Mouse (Mus musculus) heart, postnatal 0 days (tissue): ENCODE results near the gene Fmn2. TPM values are rescaled to one million over a fixed set of nuclear protein-coding genes. Genes with fewer than 3 reads are reported as not detected.
A peak's percentile ranks its signal among the peaks of the same experiment; 100 is the strongest.

Experiments
- ATAC-seq: fragments of 200-750 bp; cut with Nextera tagmentation; 2 replicates; pipeline ENCODE4 v1.8.0; 2017; ENCODE audit warnings: low read depth, moderate number of reproducible peaks, moderate library complexity; ENCODE audit not compliant: insufficient read depth
- DNase-seq: peaks from one replicate; pipeline ENCODE4 v3.0.0-alpha.2; 2016; ENCODE audit warnings: low spot score
- H3K27ac ChIP-seq: fragments of 300-500 bp; sonication (generic); 2 replicates; pipeline ENCODE4 v1.5.1; 2014; ENCODE audit warnings: low read depth, mild to moderate bottlenecking
- H3K27me3 ChIP-seq: fragments of 300-500 bp; sonication (generic); 2 replicates; pipeline ENCODE4 v1.6.1; 2014; ENCODE audit warnings: low read length, mixed read lengths; ENCODE audit not compliant: control insufficient read depth, insufficient read depth
- H3K36me3 ChIP-seq: fragments of 300-500 bp; sonication (generic); replicated peaks from 2 replicates; pipeline ENCODE4 v1.6.1; 2014; ENCODE audit warnings: low read length, mixed read lengths; ENCODE audit not compliant: control insufficient read depth, insufficient read depth
- H3K4me1 ChIP-seq: fragments of 300-500 bp; sonication (generic); 2 replicates; pipeline ENCODE4 v1.6.1; 2014; ENCODE audit warnings: antibody characterized with exemption; ENCODE audit not compliant: control insufficient read depth, insufficient read depth
- H3K4me2 ChIP-seq: fragments of 300-500 bp; sonication (generic); 2 replicates; pipeline ENCODE4 v1.6.1; 2014; ENCODE audit warnings: low read depth, mild to moderate bottlenecking, low read length, moderate library complexity
- H3K4me3 ChIP-seq: fragments of 300-500 bp; sonication (generic); 2 replicates; pipeline ENCODE4 v1.5.1; 2014; ENCODE audit warnings: low read depth, low read length
- H3K9ac ChIP-seq: fragments of 300-500 bp; sonication (generic); replicated peaks from 2 replicates; pipeline ENCODE4 v1.6.1; 2014; ENCODE audit warnings: low read depth, low read length, mixed read lengths
- H3K9me3 ChIP-seq: fragments of 300-500 bp; sonication (generic); replicated peaks from 2 replicates; pipeline ENCODE4 v1.6.1; 2016; ENCODE audit warnings: low read length; ENCODE audit not compliant: control insufficient read depth
- CTCF ChIP-seq: IDR thresholded peaks from 2 replicates; pipeline ENCODE4 v1.5.1; 2016; ENCODE audit warnings: antibody characterized with exemption, control low read depth, low read depth
- EP300 ChIP-seq: IDR thresholded peaks from 2 replicates; pipeline ENCODE4 v1.6.1; 2016; ENCODE audit warnings: antibody characterized with exemption, low read depth
- WGBS: fragments of 180-500 bp; shearing (Covaris S2); extraction: QIAGEN DNeasy Blood & Tissue Kit; methylation state at CpG from one replicate; pipeline ENCODE4 v1.1.7; 2014; 5-methylcytosine and 5-hydroxymethylcytosine counted together
- polyA plus RNA-seq: library from polyadenylated mRNA; unstranded; fragments of >200 nt; fragmentation: Nextera tagmentation; extraction: Ambion mirVana; gene quantifications from 2 replicates; pipeline ENCODE4 v1.2.1, GENCODE M21; 2015
- total RNA-seq: library from RNA; depleted of rRNA; stranded (reverse); fragments of >200 nt; gene quantifications from 2 replicates; pipeline ENCODE4 v1.2.3, GENCODE M21; 2014; ENCODE audit warnings: low replicate concordance

Gene Fmn2
- total and polyA plus RNA-seq, 2 experiments from 2014 or later: 0.07 TPM; not detected in 1

DNA sequence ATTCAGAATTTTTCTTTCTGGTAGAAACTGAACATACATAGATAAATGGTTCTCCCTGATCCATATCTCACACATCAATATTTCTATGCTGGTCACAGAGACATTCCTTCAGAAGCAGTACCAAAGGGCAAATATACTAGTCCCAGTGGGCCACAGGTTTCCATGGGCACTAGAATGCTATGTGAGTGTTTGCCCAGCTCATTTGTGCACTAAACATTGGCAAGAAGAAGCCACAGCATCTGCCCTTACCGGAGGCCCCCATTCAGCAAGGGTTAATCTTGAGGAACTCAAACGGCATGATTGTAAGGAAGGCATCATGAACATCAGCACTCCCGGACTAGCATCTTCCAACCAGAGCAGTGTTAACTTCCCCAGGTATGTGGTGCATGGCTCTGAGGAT, 35.9 kb downstream of the Fmn2 start:
- H3K9me3 ChIP-seq: no peaks in the 10 kb centered on the region
- H3K4me2 ChIP-seq: no peak overlapping the region
- TF ChIP-seq CTCF (no peak), EP300 (no peak)
- no peak overlapping the region for H3K9ac ChIP-seq
- no peaks in the 10 kb centered on the region for H3K4me1 ChIP-seq
- DNase-seq (no peak), ATAC-seq (no peak)
- H3K27me3 ChIP-seq: no peaks in the 10 kb centered on the region
- no peak overlapping the region for H3K27ac ChIP-seq
- WGBS: 70% methylated on average over 3 of the region's 3 CpGs
- no peak overlapping the region for H3K4me3 ChIP-seq
- H3K36me3 ChIP-seq: no peaks in the 10 kb centered on the region

DNA sequence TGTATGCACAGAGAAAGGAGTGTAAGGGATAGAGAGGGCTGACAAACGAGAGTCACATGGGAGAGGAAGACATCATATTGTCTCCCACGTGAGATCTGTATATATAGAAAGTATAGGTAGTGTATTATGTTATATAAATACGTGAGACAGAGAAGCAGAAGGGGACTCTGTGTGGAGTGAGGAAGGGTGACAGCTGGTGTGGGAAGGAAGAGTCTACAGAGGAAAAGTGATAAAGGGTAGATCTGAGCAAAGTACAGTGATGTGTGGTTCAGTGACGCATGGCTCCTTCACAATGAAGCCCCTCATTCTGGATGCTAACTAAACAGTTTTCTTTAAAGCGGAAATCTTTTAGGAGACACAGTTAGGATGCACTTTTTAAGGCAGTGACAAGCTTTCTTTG, 46.7 kb downstream of the Fmn2 start:
- Histone ChIP-seq H3K9me3 (no peaks in the 10 kb centered on the region), H3K4me1 (no peaks in the 10 kb centered on the region), H3K4me2 (no peak overlapping the region), H3K36me3 (no peaks in the 10 kb centered on the region), H3K9ac (no peak overlapping the region), H3K27me3 (no peaks in the 10 kb centered on the region), H3K4me3 (no peak overlapping the region), H3K27ac (no peak overlapping the region)
- DNase-seq: no peak
- TF ChIP-seq EP300 (no peak), CTCF (no peak)
- no peak for ATAC-seq
- 76% methylated on average over 5 of the region's 5 CpGs for WGBS

DNA sequence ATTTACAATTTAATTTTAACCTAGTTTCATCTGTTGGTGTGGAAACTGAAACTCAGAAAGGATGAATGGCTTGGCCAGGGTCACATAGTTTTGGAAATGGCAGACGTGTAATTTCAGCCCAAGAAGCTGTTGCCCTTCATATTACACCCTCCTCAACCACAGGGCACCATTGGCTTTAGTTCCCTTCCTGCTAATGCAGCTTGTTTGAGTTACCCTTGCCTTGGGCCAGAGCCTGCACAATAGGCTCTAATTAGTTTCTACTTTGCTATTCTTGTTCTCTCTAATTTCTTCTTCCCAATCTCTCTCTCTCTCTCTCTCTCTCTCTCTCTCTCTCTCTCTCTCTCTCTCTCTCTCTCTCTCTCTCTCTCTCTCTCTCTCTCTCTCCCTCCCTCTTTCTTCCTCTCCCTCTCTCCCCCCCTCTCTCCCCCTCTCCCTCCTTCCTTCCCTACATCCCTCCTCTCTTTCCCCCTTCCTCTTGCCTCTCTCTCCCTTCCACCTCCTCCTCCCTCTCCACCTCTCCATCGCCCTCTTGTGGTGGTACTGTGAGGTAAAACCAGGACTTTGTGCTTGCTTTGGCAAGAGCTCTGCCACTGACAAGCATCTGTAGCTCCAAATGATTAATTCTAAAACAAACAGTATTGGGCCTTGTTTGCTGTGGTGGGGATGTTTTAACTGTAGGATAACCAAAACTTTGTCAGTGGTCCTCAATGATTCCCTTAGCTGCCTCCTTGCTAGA, 51.8 kb downstream of the Fmn2 start:
- ATAC-seq: no peak

DNA sequence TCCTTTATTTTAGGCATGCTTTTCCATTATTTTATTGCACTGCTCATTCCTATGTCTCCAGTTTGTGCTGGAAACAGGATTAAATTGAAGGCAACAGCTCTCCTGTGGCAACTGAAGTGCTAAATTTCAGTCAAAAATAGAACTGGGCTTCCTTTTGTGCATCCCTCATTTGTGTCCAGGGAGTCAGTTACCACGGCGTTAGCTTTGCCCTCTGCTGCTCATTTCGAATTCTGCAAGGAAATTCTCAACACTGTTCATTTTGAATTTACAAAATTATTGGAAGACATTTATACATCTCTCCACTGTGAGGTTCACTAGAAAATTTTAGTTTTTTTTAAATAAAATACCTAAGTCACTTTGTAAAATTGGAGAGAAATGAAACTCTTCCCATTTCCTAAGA, 53.8 kb downstream of the Fmn2 start:
- WGBS: 67% methylated on average over 3 of the region's 3 CpGs
- TF ChIP-seq CTCF: no peak
- no peak for TF ChIP-seq EP300
- Histone ChIP-seq H3K27ac (no peak overlapping the region), H3K9ac (no peak overlapping the region), H3K27me3 (no peaks in the 10 kb centered on the region), H3K4me3 (no peak overlapping the region), H3K9me3 (no peaks in the 10 kb centered on the region), H3K4me2 (no peak overlapping the region), H3K36me3 (no peaks in the 10 kb centered on the region), H3K4me1 (no peaks in the 10 kb centered on the region)
- DNase-seq (no peak), ATAC-seq (no peak)

More for the DNA sequence above, 51.8 kb downstream of the Fmn2 start:
- Histone ChIP-seq H3K4me3 (no peak overlapping the region), H3K27ac (no peak overlapping the region), H3K36me3 (no peaks in the 10 kb centered on the region), H3K9ac (no peak overlapping the region), H3K4me1 (no peaks in the 10 kb centered on the region), H3K4me2 (no peak overlapping the region), H3K9me3 (no peaks in the 10 kb centered on the region), H3K27me3 (no peaks in the 10 kb centered on the region)
- peak; percentile 89 for TF ChIP-seq CTCF
- no peak for TF ChIP-seq EP300
- peak; percentile 14 for DNase-seq
- WGBS: 24% methylated on average over 2 of the region's 2 CpGs

DNA sequence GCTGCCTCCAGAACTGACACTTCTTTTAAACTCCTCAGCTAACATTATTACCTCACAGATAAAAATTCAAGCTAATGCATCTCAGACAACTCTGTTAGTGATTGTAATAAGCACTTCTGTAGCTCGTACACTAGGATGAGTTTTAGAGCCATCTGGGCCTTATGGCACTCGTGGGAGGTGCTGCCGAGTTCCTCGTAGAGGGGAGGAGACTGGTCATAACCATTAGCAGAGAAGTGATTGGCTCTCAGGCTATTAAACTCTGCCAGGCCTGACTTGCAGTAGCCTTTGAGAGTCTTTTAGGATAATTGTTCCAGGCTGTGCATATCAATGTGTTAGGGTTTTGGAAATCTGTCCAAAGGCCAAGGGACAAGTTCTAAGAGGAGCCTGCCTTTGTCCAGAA, 55.6 kb downstream of the Fmn2 start:
- Histone ChIP-seq H3K4me2 (no peak overlapping the region), H3K4me3 (no peak overlapping the region), H3K27me3 (no peaks in the 10 kb centered on the region), H3K4me1 (no peaks in the 10 kb centered on the region), H3K9ac (no peak overlapping the region), H3K27ac (no peak overlapping the region), H3K9me3 (no peaks in the 10 kb centered on the region), H3K36me3 (no peaks in the 10 kb centered on the region)
- ATAC-seq: no peak
- WGBS: 65% methylated on average over 4 of the region's 4 CpGs
- TF ChIP-seq EP300: no peak
- TF ChIP-seq CTCF: no peak
- DNase-seq: no peak

DNA sequence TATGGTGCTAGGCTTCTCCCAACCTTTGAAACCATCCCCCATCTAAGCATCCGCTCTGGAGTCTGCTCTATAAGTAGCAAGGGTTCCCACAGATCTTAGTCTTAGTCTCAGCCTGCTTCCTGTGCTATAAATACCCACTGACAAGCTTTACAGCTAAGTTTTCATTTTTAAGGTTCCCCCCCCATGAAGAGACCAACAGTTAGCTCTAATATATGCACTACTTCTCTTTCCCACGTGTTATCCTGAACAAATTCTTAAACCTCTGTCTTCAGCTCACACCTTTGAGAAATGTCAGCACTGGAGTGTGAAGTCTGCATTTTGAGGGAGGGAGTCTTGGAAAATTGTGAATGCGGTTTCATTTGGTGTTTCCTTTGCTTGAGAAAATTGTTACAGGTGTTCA, 56.2 kb downstream of the Fmn2 start:
- no peak for TF ChIP-seq EP300
- TF ChIP-seq CTCF: no peak
- H3K9me3 ChIP-seq: no peaks in the 10 kb centered on the region
- H3K4me1 ChIP-seq: no peaks in the 10 kb centered on the region
- no peak overlapping the region for H3K27ac ChIP-seq
- no peak overlapping the region for H3K4me2 ChIP-seq
- 46% methylated on average over 3 of the region's 3 CpGs for WGBS
- no peak overlapping the region for H3K4me3 ChIP-seq
- ATAC-seq (no peak), DNase-seq (no peak)
- H3K36me3 ChIP-seq: no peaks in the 10 kb centered on the region
- H3K27me3 ChIP-seq: no peaks in the 10 kb centered on the region
- H3K9ac ChIP-seq: no peak overlapping the region
